ENCODE assay signal across 22 mouse cellular contexts in genomic region chr1:60169626-60170025, GRCm38 (mm10). TPM values are rescaled to one million over a fixed set of nuclear protein-coding genes. Genes with fewer than 3 reads are reported as not detected.
DNase-seq lines count a peak whose midpoint lies in the region.
"Had no signal": no experiment of that assay in that cellular context is flagged by ENCODE, and none has a peak within 500 bp of the region (broad histone marks: within the 10 kb centered on the region; RNA-seq: fewer than 3 reads in every experiment).

No protein-coding gene starts in this region.

- DNase-seq in heart, adult 11 months, result peak; percentile 94
- no peak for DNase-seq in heart, postnatal 25 days (ENCODE audit: low spot score)
- DNase-seq in 3T3-L1 (ENCODE audit: low read depth, low spot score), result peak; percentile 56
- peak; percentile 18 for DNase-seq in heart, postnatal 36 days
- DNase-seq in layer of hippocampus, postnatal 14 days (ENCODE audit: low spot score in 2 of 2), result no peak
- DNase-seq in adrenal gland, postnatal 25 days, result no peak
- DNase-seq in adrenal gland, postnatal 4 days (ENCODE audit: low spot score in 2 of 2), result no peak
- DNase-seq: adrenal gland, postnatal 36 days; cerebellum, adult 2 months; kidney, adult 8-10 months; kidney, postnatal 25 days; liver, embryonic 13.5 days; lung, adult 2 months; lung, postnatal 14 days; thymus, adult 2 months; thymus, postnatal 4 days had no signal

- intact Hi-C loops in heart, postnatal 25 days (cut with DNase I), result no loop called here
- intact Hi-C loops in heart, postnatal 36 days (cut with DNase I), result no loop called here

- H3K27ac ChIP-seq in brown adipose tissue, adult 24 weeks (replicated peaks; ENCODE audit: low read depth, low read length), result peak overlapping the region; percentile 90
- H3K27ac ChIP-seq: forebrain, embryonic 13.5 days; heart, embryonic 15.5 days; hindbrain, embryonic 15.5 days; layer of hippocampus, adult 2 months; liver, embryonic 13.5 days; stomach, postnatal 0 days had no signal

- no peak overlapping the region for H3K4me3 ChIP-seq in brown adipose tissue, adult 24 weeks (ENCODE audit: insufficient read depth, low read depth, low read length)
- H3K4me3 ChIP-seq: forebrain, embryonic 13.5 days; heart, embryonic 15.5 days; hindbrain, embryonic 15.5 days; layer of hippocampus, adult 2 months; liver, embryonic 13.5 days had no signal

- H3K4me1 ChIP-seq in brown adipose tissue, adult 24 weeks (ENCODE audit: control insufficient read depth, insufficient read depth, insufficient read length, low read length), result no peaks in the 10 kb centered on the region
- H3K4me1 ChIP-seq: forebrain, embryonic 13.5 days; hindbrain, embryonic 15.5 days; liver, embryonic 13.5 days had no signal

RNA-seq across cellular contexts. Expression of gene Nbeal1, which starts 10.8 kb away (rescaled TPM):
- 10 to 100 TPM; 46.8 to 53.2 TPM for total RNA-seq in heart, postnatal 25 days (2021)
- polyA plus RNA-seq in brown adipose tissue, adult 24 weeks (2012; ENCODE audit: insufficient read depth, insufficient read length, missing spikeins), result 8.3 and 8.4 TPM in 2 replicates
- 10 to 100 TPM; 54.2 to 54.6 TPM for total RNA-seq in heart, postnatal 36 days (2021)
- 10 to 100 TPM; 20.2 to 23.9 TPM for total RNA-seq in layer of hippocampus, postnatal 14 days (2021)
- total RNA-seq in adrenal gland, postnatal 25 days (2021), result 73.8 and 77.7 TPM in 2 replicates
- 10 to 100 TPM; 40.8 to 43.3 TPM for total RNA-seq in adrenal gland, postnatal 4 days (2021)

Comparison
In these comparisons a context has a peak if more than half of its experiments do, and no peak if none do; other contexts are left out.
1. DNase-seq: peak in heart, adult 11 months (single experiment), 3T3-L1 (single experiment) and heart, postnatal 36 days (2 of 2); none in heart, postnatal 25 days (single experiment), layer of hippocampus, postnatal 14 days (0 of 2), adrenal gland, postnatal 25 days (single experiment) and adrenal gland, postnatal 4 days (0 of 2).